Mouse (Mus musculus): ENCODE measurements at regions not wholly inside any gene's neighbourhood (a gene's known extent, or its start where the extent isn't known, plus 50 kb on each side); places are given as distances from the start of the nearest gene placed in this dataset.

DNA sequence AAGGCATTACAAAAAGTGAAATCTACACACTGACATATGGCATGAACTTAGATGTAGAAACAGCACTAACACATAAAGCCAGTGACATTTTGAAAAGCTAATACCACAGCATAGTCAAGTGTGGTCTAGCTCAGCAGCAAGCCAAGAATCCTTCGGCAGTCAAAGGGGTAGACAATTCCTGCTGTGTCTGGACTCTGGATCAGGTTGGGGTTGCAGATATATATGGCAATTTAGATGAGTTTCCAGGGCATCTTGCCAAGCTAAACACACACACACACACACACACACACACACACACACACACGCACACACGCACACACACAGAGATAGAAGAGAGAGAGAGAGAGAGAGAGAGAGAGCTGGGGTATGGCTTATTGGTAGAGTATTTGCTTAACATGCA, 118.2 kb downstream of the Chst1 start:
- H3K4me1 ChIP-seq (ENCODE audit: control insufficient read depth in 1 of 2, insufficient read depth in 2 of 2, low read length in 2 of 2): no peaks in the 10 kb centered on the region
- H3K9me3 ChIP-seq (replicated peaks; ENCODE audit: insufficient read depth, low read length): no peaks in the 10 kb centered on the region

DNA sequence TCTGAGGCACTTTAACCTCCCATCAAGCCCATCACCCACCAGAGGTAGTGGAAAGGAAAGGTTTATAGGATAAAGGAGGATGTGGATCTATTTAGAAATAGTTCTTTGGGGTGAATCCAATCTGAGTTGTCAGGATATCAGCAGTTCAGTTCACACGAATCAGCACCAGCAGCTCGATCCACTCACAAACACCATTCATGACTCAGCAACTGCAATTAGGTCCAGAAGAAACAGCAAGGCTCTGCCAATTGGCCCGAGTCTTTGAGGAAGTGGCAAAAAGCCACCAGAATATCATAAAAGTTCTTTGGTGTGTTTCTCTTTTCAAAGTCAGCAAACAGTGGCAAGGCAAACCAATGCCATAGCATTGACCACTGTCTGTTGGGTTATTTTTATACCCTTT, 122.4 kb downstream of the Chst1 start:
- Histone ChIP-seq H3K79me2 (ENCODE audit: control insufficient read depth, insufficient read depth, low read length, poor library complexity) (no peaks in the 10 kb centered on the region), H3K36me3 (ENCODE audit: control insufficient read depth in 1 of 2, insufficient read depth in 2 of 2, low read length in 2 of 2) (no peaks in the 10 kb centered on the region), H3K27me3 (ENCODE audit: control insufficient read depth in 1 of 2, insufficient read depth in 2 of 2, low read length in 2 of 2) (peaks cover 2 to 4% of the 10 kb centered on the region in 2 experiments; a peak in 2 of 4 replicates), H3K9ac (ENCODE audit: control insufficient read depth, low read depth, low read length, poor library complexity, severe bottlenecking) (no peak overlapping the region), H3K4me3 (ENCODE audit: control insufficient read depth in 1 of 2, insufficient read depth in 1 of 2, low read depth in 2 of 2, low read length in 2 of 2) (no peak overlapping the region), H3K27ac (ENCODE audit: control insufficient read depth, low read depth, low read length) (no peak overlapping the region), H3K9me3 (replicated peaks; ENCODE audit: insufficient read depth, low read length) (no peaks in the 10 kb centered on the region), H3K4me1 (ENCODE audit: control insufficient read depth in 1 of 2, insufficient read depth in 2 of 2, low read length in 2 of 2) (no peaks in the 10 kb centered on the region)
- TF ChIP-seq TAL1 (IDR thresholded peaks at IDR 0.05; ENCODE audit: low read length) (no peak), TBP (IDR thresholded peaks at IDR 0.05; ENCODE audit: low read depth, low read length) (no peak), MXI1 (IDR thresholded peaks at IDR 0.05; ENCODE audit: low read depth, low read length) (no peak), USF1 (IDR thresholded peaks at IDR 0.05; ENCODE audit: low read depth, low read length) (no peak), ZMIZ1 (IDR thresholded peaks at IDR 0.05; ENCODE audit: low read depth, low read length) (no peak), CHD1 (IDR thresholded peaks at IDR 0.05; ENCODE audit: low read depth, low read length) (no peak), GABPA (IDR thresholded peaks at IDR 0.05; ENCODE audit: low read depth, low read length) (no peak), EP300 (IDR thresholded peaks at IDR 0.05; ENCODE audit: low read depth in 1 of 2, low read length in 2 of 2) (no peak), CTCF (IDR thresholded peaks at IDR 0.05 in 2 of 3, conservative IDR thresholded peaks at IDR 0.05 in 1 of 3; ENCODE audit: control insufficient read depth in 1 of 3, insufficient read depth in 1 of 3, low read depth in 2 of 3, low read length in 3 of 3, poor library complexity in 1 of 3, severe bottlenecking in 1 of 3) (no peak), BHLHE40 (IDR thresholded peaks at IDR 0.05; ENCODE audit: borderline replicate concordance, low read depth, low read length) (no peak), NELFE (IDR thresholded peaks at IDR 0.05; ENCODE audit: low read depth, low read length) (no peak), POLR2AphosphoS5 (IDR thresholded peaks at IDR 0.05; ENCODE audit: borderline replicate concordance, low read depth, low read length) (no peak), MYB (IDR thresholded peaks at IDR 0.05; ENCODE audit: low read depth, low read length) (no peak), ZC3H11A (IDR thresholded peaks at IDR 0.05; ENCODE audit: low read depth, low read length) (no peak)
- peak; percentile 7 for DNase-seq (ENCODE audit: low read depth, low spot score)

More for the DNA sequence above, 118.2 kb downstream of the Chst1 start:
- peaks cover 3 to 5% of the 10 kb centered on the region in 2 experiments; a peak in 2 of 4 replicates for H3K27me3 ChIP-seq (ENCODE audit: control insufficient read depth in 1 of 2, insufficient read depth in 2 of 2, low read length in 2 of 2)
- H3K79me2 ChIP-seq (ENCODE audit: control insufficient read depth, insufficient read depth, low read length, poor library complexity): no peaks in the 10 kb centered on the region
- DNase-seq (ENCODE audit: low read depth, low spot score): no peak
- no peak overlapping the region for H3K27ac ChIP-seq (ENCODE audit: control insufficient read depth, low read depth, low read length)
- no peak for TF ChIP-seq ELF1 (IDR thresholded peaks at IDR 0.05; ENCODE audit: low read depth, low read length)
- no peak for TF ChIP-seq ZC3H11A (IDR thresholded peaks at IDR 0.05; ENCODE audit: low read depth, low read length)
- TF ChIP-seq ZKSCAN1 (IDR thresholded peaks at IDR 0.05; ENCODE audit: low read depth, low read length): no peak
- no peak overlapping the region for H3K4me3 ChIP-seq (ENCODE audit: control insufficient read depth in 1 of 2, insufficient read depth in 1 of 2, low read depth in 2 of 2, low read length in 2 of 2)
- H3K36me3 ChIP-seq (ENCODE audit: control insufficient read depth in 1 of 2, insufficient read depth in 2 of 2, low read length in 2 of 2): no peaks in the 10 kb centered on the region
- no peak overlapping the region for H3K9ac ChIP-seq (ENCODE audit: control insufficient read depth, low read depth, low read length, poor library complexity, severe bottlenecking)
